Mouse (Mus musculus) stomach, postnatal 0 days (tissue): Measurements from ENCODE around the gene Daam1.

Source experiments
- CTCF ChIP-seq: IDR thresholded peaks from 2 replicates; pipeline ENCODE4 v1.5.1; 2016; ENCODE audit warnings: antibody characterized with exemption, low read depth, mild to moderate bottlenecking, moderate library complexity
- EP300 ChIP-seq: optimal IDR thresholded peaks from 2 replicates; pipeline ENCODE3; 2016; ENCODE audit warnings: antibody characterized with exemption

- TF ChIP-seq EP300 (no peak), CTCF (no peak)
Observed at GRCm38 (mm10) chr12:72031794-72032193, 200.9 kb downstream of the Daam1 start.
